Mouse (Mus musculus) gastrocnemius, adult 18-20 months (tissue): Measurements from ENCODE around the gene Pax6. TPM values are rescaled to one million over a fixed set of nuclear protein-coding genes. Genes with fewer than 3 reads are reported as not detected.

ENCODE experiments used
- DNase-seq: peaks from one replicate; pipeline ENCODE4 v3.0.0; 2021; ENCODE audit warnings: low spot score
- total RNA-seq, 2 experiments: library from RNA; stranded (reverse); gene quantifications; 2 replicates each; pipeline ENCODE4 v1.2.3; 2021

The Pax6 gene
- total RNA-seq, 2 experiments from 2014 or later = not detected

DNA sequence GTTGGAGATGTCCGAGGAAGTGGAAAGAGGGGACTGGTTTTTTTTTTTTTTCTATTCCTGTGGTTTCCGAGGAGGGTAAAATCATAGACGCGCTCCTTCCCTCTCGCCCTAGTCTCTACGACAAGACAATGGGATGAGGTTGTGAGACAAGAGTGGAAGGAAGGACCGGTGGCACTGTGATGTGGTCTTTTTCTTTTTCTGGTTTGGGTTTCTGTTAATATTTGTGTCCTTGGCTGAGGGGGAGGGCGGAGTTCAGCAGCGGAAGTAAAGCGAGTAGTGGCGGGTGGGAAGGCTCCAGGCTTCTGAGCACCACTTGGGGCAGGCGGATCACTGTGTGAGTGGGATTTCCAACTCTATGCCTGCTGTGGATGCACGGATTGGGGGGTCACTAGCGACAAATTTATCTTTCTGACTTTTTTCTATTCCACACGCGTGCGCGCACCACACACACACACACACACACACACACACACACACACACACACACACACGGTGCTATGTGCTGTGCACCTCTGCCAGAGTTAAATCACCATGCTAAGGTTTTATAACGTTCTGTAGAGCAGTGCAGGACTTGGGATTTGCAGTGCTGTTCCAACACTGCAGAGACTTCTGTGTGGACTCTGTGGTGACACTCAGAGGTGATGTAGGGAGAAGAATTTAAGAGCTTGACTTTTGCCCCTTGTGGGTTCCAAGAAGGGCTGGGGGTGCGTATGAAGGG, 14.1 kb downstream of the Pax6 start:
- no peak for DNase-seq

DNA sequence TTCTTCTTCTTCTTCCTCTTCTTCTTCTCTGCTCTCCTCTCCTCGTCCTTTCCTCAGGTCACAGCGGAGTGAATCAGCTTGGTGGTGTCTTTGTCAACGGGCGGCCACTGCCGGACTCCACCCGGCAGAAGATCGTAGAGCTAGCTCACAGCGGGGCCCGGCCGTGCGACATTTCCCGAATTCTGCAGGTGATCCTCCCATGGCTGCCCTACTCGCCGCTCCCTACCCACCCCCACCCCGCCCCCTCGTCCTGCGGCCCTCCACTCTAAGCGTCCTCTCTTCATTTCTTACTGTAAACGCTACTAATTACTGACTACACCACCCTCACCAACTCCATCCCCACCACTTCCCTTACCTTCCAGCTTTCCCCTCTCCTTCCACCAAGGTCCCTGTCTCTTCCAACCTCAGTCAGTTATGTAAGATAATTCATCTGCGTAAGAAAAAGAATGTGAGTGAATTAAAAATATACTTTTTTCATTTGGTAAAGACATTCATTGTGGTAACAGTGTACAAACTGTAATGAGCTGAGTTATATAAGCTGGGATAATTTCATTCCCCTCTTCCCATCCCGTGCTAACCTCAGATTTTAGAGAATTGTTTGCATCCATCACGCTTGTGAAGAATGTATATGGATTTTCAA, 15.2 kb downstream of the Pax6 start:
- no peak for DNase-seq

DNA sequence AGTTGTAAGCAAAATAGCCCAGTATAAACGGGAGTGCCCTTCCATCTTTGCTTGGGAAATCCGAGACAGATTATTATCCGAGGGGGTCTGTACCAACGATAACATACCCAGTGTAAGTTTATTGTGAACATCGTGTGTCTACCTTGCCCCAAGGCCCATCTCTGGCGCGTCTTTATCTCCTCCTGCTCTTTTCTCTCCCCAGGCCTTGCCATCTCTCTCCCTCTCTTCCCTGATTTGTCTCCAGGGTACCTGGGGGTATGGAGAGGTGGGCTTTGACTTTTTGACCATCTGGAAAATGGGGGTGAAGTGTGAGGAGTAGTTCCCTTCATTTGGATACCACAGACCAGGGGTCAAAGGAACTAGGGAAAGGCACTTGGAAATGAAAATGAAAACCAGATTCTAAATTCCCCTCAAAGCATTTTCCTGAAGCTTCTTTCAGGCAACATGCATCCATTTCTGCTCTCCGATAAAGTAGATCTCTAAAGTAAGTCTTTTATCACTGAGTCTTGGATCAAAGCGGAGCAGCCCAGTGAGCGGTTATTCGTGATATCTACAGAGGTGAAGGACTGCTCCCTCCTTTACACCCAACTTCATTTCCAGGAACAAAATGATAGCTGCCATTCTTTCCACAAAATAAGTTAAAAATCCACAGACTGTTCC, 16.4 kb downstream of the Pax6 start:
- no peak for DNase-seq

DNA sequence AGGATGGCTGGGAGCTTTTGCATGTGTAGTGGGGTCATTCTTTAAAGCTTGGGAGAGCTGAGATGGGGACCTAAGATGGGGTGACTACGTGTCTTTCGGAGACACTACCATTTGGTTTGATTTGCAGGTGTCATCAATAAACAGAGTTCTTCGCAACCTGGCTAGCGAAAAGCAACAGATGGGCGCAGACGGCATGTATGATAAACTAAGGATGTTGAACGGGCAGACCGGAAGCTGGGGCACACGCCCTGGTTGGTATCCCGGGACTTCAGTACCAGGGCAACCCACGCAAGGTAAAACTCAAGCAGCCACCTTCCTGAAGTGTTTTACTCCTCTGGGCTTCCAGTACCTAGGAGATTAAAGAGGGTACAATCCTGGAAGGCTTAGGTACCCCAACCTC, 17.0 kb downstream of the Pax6 start:
- no peak for DNase-seq

DNA sequence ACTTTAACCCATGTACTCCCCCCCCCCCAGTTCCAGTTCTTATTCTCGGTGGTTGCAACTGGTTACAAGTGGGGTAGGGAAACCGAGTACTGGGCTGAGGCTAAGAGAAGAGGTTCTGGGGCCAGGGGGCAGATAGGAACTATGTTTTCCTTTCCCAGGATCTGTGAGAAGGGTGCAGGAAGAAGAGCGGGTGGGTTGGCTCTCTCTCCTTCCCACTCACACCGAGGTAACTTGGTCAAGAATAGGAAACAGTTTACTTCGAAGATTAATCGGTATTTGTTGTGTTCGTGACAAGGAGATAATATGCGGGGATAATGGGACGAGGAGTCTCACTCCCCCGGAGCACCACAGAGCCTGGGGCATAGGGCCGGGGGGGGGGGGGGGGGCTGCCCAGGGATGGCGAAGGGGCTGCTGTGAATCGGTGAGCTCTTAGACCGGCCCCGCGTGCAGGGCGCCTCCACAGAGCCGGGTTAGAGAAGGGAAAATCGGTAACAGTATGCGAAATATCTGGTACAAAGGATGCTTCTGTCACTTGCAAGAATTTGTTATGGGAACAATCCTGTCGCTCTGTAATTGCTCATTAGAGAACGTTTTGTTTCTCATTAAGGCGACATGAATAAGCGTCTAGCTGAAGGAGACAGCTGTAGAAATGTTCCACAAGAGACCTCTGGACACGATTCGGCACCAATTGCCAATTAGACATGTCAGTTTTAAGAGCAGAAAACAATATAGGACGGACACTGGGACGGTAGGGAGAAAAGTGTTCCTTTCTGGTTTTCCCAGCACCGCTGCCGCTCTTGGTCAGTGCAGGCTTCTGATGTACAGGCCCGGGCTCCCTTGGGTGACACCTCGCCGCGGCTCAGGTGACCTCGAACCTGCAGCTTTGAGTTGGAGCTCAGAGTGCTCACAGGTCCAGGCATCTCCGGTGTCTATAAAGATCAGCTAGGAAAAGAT, 17.9 kb downstream of the Pax6 start:
- no peak for DNase-seq

DNA sequence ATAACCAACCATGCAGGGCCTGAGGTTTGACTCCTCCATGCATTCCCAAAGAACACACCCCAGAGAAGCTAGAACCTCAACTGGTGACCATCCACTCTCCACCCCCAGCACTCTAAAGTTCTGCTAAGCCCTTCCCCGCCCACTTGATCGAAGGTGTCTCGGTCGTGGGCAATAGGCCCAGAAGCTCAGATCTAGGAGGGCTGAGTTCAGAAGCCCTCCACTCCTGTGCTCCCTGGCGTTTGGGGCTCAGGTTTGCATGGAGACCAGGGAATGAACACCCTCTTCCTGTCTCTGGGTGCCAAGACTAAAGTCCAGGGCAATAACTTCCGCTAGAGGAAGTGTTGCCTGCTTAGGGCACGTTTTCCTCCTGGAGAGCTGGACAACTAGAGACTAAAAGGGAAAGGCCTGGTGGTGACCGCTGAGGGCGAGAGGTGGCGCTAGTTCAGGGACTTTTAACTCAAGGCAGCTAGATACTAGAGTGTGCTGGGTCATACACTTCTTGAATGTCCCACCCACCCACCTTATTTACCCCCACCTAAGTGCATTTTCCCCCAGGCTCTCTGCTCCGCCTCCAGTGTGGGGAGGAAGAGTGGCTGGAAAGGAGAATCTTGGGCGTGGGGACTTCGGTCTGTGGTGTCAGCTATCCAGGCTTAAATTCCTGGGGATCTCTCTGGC, 18.8 kb downstream of the Pax6 start:
- no peak for DNase-seq

DNA sequence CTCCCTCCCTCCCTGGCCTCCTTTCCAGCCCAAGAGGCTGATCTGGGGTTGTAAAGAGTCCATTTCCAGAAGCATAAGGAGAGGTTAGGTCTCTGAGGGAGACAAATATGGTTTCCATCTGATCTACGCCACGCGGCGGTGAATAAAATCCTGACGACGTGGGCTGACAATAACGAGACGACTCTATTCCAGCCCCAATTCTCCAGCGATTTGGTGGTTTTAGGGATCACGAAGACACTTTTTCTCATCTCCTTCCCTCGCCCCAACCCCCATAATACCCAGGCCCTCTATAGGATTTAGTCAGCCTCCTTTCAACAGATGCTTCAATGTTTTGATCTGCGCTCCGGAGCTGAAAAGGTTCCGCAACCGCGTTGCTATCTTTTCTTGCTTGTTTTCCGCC, 19.3 kb downstream of the Pax6 start:
- DNase-seq = no peak

DNA sequence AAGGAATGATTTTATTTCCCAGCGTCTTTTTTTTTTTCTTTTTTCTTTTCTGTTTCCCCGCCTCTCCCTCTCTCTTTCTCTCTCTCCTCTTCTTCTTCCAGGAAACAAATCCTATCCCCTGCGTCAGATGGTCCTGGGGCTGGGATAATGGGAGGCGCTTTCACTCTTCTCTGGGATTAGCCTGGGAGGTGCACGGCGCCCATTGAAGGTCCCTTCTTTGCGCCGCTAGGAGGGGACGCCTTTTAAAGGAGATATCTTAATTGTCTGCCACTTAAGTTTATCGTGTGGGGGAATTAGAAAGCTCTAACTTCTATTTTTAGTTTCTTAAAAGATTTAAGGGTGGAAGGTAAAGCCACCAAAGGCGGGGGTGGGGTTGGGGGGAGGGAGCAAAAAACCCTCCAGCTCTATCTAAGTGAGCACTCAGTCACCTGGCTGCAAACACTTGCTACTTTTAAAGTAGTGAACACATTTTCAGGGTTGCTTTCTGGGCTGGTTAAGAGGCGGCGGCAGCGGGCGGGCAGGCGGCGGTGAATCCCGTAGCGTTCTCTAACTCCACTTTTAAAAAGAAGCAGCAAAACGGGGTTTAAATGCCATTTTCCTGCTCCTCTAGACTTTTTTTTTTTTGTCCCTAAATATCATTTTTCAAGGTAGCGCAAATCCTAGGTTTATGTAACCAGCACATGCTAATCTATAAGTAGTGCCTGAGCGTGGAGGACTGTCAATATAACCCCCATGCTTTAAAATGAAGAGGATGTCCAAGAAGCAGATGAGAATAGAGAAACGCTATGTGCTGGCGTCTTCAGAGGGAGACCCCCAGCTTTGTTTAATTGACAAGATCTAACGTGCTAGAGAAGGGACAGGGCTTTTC, 20.0 kb downstream of the Pax6 start:
- DNase-seq = no peak

DNA sequence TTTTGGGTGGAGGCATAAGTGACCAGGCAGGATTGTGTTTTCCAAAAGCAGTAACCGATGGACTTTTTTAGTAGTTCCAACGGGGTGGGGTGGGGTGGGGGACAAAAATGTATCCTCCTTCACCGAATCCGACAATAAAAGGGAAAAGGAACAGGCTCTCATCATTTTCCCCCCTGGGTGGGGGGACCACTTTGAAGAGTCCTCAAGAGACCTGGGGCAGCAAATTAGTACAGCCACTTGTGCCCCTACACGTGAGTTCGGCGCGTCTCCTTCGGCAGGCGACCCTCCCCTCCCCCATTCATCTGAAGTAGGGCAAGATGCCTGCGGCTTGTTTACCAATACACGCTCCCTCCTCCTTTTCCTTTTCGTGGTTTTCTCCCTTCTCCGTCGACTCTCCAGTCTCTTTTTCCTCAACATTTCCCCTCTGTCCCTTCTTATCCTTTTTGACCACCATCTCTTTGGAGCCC, 20.6 kb downstream of the Pax6 start:
- DNase-seq = no peak

DNA sequence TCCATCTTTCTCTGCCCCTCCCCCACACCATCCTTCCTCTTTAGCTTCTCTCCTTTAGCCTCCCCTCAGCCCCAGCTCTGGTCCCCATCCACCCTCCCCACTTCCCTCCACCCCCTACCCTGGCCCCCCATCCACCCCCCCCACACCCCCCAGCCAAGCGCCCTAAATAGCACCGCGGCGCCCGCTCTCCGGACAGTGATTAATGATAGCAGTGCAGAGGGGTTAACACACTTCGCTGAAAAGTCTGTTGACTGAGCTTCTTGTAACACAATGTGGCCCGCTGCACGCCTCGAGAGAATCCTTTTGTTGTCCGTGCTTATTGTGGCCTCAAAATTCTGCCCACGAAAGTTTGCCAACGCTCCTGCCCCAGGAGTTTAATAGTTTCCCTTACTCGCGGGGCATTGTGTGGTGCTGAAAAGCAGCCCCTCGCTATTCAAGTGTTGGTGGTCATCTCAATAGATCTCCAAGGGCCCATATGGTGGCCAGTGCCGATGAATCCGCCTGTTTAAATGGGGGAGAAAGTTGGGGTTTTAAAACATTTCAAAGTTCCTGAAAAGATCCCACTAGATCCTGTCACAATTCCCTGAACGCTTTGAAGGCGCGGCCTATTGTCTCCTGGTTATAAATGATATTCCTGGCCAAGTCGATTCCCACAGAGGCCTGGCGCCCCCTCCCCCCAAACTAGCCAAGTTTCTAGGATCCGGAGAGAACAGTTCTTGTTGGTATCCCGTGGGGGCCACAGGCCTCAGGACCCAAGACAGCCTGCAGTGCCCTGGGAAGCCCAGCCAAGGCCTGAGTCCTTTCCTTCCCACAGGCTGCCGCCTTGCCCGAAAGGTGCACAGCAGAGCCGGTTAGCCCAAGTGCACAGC, 21.3 kb downstream of the Pax6 start:
- DNase-seq = no peak

DNA sequence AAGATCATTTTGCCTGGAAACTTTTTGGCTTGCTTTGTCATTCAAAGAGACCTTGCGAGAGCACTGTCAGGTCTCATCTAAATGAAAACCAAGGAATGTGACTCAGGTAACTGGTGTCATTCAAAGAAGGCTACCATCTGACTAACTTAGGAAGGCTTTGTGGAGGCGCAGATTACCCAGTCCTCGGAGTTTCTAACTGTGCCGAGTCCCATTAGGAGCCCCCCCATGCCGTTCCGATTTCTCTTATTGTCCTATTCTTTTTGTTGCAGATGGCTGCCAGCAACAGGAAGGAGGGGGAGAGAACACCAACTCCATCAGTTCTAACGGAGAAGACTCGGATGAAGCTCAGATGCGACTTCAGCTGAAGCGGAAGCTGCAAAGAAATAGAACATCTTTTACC, 22.6 kb downstream of the Pax6 start:
- no peak for DNase-seq

DNA sequence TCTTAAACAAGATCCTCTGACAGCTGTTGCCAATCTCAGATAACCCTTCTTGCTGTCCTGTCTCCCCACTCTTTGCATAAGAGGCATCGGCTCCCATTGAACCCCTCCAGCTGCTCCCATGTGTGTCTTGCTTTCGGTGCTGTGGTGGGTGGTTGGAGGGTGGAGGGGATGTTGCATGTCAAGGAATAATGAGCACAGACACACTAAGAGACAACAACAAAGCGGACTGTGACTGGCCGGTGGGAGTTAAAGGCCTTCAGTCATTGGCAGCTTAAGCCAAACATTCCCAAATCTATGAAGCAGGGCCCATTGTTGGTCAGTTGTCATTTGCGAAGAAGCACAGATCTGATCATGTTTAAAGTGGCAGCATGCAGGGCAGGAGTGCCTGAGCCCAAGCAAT, 29.0 kb downstream of the Pax6 start:
- DNase-seq = no peak

DNA sequence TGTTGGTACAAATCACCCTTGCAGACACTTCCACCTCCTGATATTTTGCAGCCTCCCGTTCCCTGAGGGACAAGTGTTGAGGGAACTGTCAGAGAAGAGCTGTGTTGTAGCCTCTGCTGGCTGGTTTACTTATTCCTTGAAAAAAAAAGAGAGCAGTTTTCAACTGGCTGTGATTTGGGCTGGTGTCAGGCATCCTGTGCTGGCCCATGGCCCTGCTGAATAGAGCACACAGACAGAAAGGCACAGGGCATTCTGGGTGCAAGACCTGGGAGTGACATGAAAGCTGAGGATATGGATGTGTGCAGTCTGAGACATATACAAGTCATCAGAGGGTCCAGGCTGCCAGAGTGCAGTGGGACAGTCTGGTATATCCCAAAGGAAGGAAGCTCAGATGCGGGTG, 29.9 kb downstream of the Pax6 start:
- no peak for DNase-seq

DNA sequence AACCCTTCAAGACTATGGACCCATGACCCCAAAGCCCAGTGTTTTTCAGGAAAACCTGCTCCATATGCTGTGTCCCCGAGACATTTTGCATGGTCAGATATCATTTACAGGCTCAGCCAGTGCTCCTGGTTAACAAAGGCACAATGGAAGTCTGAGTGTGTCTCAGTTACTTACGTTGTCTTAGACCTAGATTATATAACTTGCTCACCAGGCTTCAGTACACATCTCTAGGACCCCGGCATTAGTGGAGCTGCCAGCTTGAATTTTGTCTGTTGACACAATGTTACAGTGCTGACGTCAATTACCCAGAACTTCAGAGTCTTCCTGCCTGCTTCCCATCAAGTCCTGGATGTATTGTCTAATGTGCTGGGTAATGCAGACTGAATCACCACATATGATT, 33.1 kb downstream of the Pax6 start:
- DNase-seq = no peak

DNA sequence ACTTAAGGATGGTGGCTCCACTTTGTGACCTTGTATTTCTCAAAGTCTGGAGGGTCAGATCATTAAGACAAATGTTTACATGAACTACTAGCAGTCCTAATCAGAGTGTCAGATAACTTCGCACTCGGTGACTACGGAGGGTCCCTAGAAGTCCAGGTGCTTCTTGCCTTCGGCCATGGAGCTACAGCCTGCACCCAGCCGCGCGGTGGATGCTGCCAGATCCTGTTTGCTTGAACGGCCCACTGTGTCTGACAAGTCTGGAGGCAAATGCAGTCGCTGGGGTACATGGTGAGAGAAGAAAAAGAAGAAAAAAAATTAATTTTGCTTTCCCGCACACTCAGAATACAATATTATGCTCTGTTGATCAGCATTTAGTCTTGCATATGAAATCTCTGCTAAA, 33.9 kb downstream of the Pax6 start:
- DNase-seq = no peak

DNA sequence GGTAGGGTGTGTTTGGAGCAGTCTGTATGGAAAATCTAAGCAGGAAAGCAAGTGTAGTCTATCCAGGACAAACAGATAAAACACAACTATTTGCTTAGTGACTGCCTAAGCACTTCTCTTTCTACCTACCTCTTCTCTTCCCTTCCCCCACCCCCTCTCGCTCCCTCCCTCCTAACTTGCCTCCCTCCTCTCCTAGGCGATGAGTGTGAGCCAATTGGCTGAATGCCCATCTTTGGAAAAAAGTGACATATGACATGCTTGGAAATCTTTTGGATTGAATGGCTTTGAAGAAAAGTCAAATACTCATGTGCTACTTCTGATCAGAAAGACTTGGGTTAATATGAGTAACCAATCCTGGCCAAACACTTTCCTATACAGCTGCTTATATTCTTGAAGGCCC, 36.6 kb downstream of the Pax6 start:
- no peak for DNase-seq

DNA sequence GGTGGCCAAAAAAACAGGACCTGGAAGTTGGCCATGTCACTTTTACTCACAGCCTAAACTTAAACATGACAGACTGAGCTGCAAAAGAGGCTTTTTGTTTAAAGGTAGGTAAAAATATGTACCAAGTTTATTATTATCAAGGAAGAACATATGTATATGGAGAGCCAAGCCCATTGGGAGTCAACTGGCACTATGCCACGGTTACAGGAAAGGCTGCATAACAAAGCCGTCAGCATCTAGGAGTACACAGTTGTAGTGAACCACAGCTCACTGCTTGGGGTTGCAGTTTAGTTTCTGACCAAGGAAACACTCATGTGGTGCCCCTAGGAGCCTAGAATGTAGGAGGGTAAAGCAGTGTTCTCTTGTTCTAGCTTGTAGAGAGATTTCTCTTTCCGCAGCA, 40.4 kb downstream of the Pax6 start:
- DNase-seq = no peak

DNA sequence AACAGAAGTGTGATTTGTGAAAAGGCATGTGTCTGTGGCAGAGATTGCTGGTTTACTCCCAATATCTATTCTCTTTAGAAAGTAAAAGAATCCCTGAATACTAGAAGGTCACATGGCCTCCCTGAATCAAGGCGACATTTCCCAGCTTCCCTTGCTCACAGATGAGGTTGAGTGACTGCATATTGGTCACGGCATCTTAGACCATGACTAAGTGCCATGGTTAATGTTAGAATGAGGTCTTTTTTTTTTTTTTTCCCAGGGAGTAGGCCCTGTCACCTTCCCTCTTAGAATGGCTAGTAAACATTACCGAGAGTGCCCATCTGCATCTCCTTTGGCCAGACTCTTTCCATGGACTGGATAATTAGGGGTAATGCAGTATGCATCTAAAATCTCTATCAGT, 41.8 kb downstream of the Pax6 start:
- DNase-seq = no peak

DNA sequence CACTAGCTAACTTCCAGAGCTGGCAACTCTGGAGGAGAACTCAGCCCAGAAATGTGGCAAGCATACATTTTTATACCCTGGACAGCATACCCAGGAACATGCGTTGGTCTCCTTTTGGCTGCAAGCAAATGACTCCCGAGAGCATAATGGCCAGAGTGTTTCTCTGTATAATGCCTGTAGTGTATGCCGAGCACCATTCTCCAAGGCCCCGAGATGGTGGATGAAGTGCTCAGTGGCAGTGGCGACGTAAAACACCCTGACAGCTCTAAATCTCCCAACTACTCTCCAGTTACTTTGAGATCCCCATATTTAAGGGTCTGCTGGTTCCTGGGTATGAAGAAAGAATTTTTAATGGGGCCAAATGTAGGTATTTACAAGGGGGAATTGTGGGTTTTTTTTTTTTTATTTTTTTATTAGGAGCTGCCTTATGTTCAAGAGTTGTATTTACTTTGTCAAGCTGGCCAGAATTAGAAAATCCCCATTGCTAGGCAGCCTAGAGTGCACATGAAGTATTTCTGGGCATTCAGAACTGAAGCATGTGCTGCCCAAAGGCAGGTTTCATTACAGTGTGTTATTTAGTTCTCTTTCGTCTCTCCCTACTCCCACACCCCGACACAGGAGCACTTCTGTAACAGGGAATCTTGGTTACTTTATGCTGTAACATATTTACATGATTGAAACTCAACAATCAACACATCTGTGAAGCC, 46.9 kb downstream of the Pax6 start:
- no peak for DNase-seq
